Mouse (Mus musculus) activated CD4-positive, CD25-positive, alpha-beta regulatory T cell, adult 4 months (primary cell): Measurements from ENCODE around the gene Ankib1. TPM values are rescaled to one million over a fixed set of nuclear protein-coding genes. Genes with fewer than 3 reads are reported as not detected.

Source experiments
- ATAC-seq: one replicate; pipeline ENCODE4 v1.8.0; 2017
- polyA plus RNA-seq, 2 experiments: library from polyadenylated mRNA; unstranded; fragments of 100-300 nt; shearing (Covaris generic); gene quantifications; one replicate each; pipeline ENCODE4 v1.2.1; 2017

Ankib1 gene
- polyA plus RNA-seq, 2 experiments from 2014 or later, result 13.8 to 22.9 TPM

DNA sequence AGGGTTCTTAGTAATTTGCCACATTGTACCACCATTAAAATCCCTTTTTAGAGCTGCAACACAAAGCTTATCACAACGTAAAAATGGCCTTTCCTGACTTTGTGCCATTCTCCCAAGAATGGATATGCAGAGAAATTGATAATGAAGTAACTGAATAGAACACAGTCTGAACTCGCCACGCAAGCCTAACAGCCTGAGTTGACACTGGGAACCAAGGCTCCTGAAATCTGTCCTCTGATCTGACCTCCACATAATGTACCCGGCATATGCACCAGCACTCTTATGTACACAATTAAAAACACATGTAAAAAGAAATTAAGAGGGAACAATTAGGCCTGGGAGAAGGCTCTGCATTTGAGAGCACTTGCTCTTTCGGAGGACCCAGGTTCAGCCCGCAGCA, 157.4 kb downstream of the Ankib1 start:
- no peak for ATAC-seq

DNA sequence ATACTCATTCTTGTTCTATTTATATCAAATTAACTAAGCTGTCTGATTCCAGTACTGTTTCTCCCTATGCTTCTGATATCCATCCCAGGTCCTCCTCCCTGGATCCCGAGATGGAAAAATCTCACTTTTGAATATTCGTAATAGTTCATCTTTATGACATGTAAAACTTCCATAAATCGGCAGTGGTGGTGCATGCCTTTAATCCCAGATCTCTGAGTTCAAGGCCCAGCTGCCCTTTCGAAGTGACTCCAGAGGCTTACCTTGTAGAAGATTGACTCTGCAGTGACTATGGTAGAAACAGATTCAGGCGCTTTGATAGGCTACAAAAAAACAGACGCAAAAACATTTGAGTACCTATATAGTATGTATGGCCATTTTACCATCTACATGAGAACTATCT, 158.1 kb downstream of the Ankib1 start:
- ATAC-seq, result no peak

Other genes starting within 250 kb of the Ankib1 start
- gene 1700109H08Rik, start 231.4 kb downstream of the Ankib1 start, polyA plus RNA-seq, result 1 to 10 TPM; 6.3 to 9.7 TPM
- gene Pex1, start 206.9 kb downstream of the Ankib1 start, polyA plus RNA-seq, result 10 to 100 TPM; 13.3 to 13.9 TPM
- 10 to 100 TPM; 22.0 to 24.1 TPM for gene Rbm48, start 206.3 kb downstream of the Ankib1 start, polyA plus RNA-seq
- gene Tmbim7, start 151.7 kb downstream of the Ankib1 start, polyA plus RNA-seq, result under 1 TPM in 1 of 2 experiments, not detected in 1; 0.34 TPM
- 10 to 100 TPM; 29.7 to 39.0 TPM for gene Gatad1, start 145.7 kb downstream of the Ankib1 start, polyA plus RNA-seq
- gene Krit1, start 259 bp upstream of the Ankib1 start, polyA plus RNA-seq, result 100 to 1,000 TPM in 1 of 2 experiments, 10 to 100 TPM in 1; 91.1 to 118 TPM
- gene Lrrd1, start 42.2 kb upstream of the Ankib1 start, polyA plus RNA-seq, result under 1 TPM in 1 of 2 experiments, not detected in 1; 0.20 TPM
- gene Mterf1a, start 91.0 kb upstream of the Ankib1 start, polyA plus RNA-seq, result 10 to 100 TPM; 24.3 to 27.5 TPM
- gene Akap9, start 125.1 kb upstream of the Ankib1 start, polyA plus RNA-seq, result 100 to 1,000 TPM; 116 to 142 TPM